Mouse (Mus musculus) embryonic facial prominence, embryonic 11.5 days (tissue): Measurements from ENCODE around the gene Gm6034. TPM values are rescaled to one million over a fixed set of nuclear protein-coding genes. Genes with fewer than 3 reads are reported as not detected.
"Not testable (repeated sequence)": the region's sequence is repeated elsewhere in the genome, so short reads cannot be mapped to it uniquely, and the experiment has no call there.

Experiments
- ATAC-seq: fragments of 200-750 bp; cut with Nextera tagmentation; replicated peaks from 2 replicates; pipeline ENCODE4 v1.8.0; 2017; ENCODE audit warnings: low read depth; ENCODE audit not compliant: insufficient number of reproducible peaks, low FRiP score, low TSS enrichment
- DNase-seq: peaks from one replicate; pipeline ENCODE4 v3.0.0-alpha.2; 2015; ENCODE audit warnings: low spot score
- H3K27ac ChIP-seq: fragments of 300-500 bp; sonication (generic); replicated peaks from 2 replicates; pipeline ENCODE4 v1.5.1; 2014; ENCODE audit warnings: mild to moderate bottlenecking, low read depth, low read length, control low read depth
- H3K27me3 ChIP-seq: fragments of 300-500 bp; sonication (generic); 2 replicates; pipeline ENCODE4 v1.6.1; 2014; ENCODE audit warnings: mild to moderate bottlenecking, low read length, moderate library complexity, mixed read lengths; ENCODE audit not compliant: control insufficient read depth, insufficient read depth
- H3K36me3 ChIP-seq: fragments of 300-500 bp; sonication (generic); replicated peaks from 2 replicates; pipeline ENCODE4 v1.6.1; 2014; ENCODE audit warnings: low read depth, mild to moderate bottlenecking, low read length, moderate library complexity, mixed read lengths; ENCODE audit not compliant: control insufficient read depth, insufficient read depth
- H3K4me1 ChIP-seq: fragments of 300-500 bp; sonication (generic); 2 replicates; pipeline ENCODE4 v1.6.1; 2014; ENCODE audit warnings: low read length, mixed read lengths; ENCODE audit not compliant: control insufficient read depth, insufficient read depth
- H3K4me2 ChIP-seq: fragments of 300-500 bp; sonication (generic); 2 replicates; pipeline ENCODE4 v1.6.1; 2014; ENCODE audit warnings: low read depth, mild to moderate bottlenecking, control low read depth, low read length, moderate library complexity
- H3K4me3 ChIP-seq: fragments of 300-500 bp; sonication (generic); 2 replicates; pipeline ENCODE4 v1.5.1; 2014; ENCODE audit warnings: low read depth, low read length, control low read depth
- H3K9ac ChIP-seq: fragments of 300-500 bp; sonication (generic); replicated peaks from 2 replicates; pipeline ENCODE4 v1.6.1; 2014; ENCODE audit warnings: mild to moderate bottlenecking, control low read depth, low read length
- H3K9me3 ChIP-seq: fragments of 300-500 bp; sonication (generic); replicated peaks from 2 replicates; pipeline ENCODE4 v1.6.1; 2016; ENCODE audit warnings: mild to moderate bottlenecking, low read length, inconsistent platforms, mixed read lengths; ENCODE audit not compliant: control insufficient read depth
- WGBS: fragments of 180-500 bp; shearing (Covaris S2); extraction: QIAGEN DNeasy Blood & Tissue Kit; methylation state at CpG from one replicate; pipeline ENCODE4 v1.1.7; 2014; 5-methylcytosine and 5-hydroxymethylcytosine counted together
- polyA plus RNA-seq: library from polyadenylated mRNA; unstranded; fragments of >200 nt; fragmentation: Nextera tagmentation; extraction: Ambion mirVana; gene quantifications from 2 replicates; pipeline ENCODE4 v1.2.1, GENCODE M21; 2014

Gene Gm6034
- polyA plus RNA-seq, 1 experiment from 2014 or later: not detected

DNA sequence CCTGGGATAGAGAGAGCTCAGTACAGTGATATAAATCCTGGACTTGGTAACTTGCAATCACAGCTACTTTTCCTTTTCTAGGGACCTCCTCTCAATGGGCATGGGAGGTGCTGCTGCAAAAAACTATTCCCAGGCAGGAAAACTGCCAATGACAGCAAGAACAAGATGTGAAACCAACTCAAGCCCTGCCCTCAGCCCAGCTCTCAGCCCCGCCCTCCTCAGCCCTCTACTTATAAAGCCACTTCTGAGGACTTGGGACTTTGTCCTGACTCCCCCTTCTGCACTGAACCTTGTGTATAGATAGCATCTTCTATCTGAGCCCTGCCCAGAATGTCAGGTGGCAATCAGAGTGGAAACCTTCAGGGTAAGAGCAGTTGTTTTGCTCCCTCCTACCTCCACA, 15.6 kb downstream of the Gm6034 start, which contains the start of gene Gm11127:
Gm11127 (minus strand) TSS at position 10 of the 400 bp plus-strand sequence.
- not testable (repeated sequence) for H3K4me2 ChIP-seq, ATAC-seq, H3K36me3 ChIP-seq, H3K4me3 ChIP-seq, H3K27ac ChIP-seq, H3K4me1 ChIP-seq, DNase-seq, H3K9me3 ChIP-seq, H3K27me3 ChIP-seq, H3K9ac ChIP-seq
- 71% methylated on average over 1 of the region's 1 CpGs for WGBS

DNA sequence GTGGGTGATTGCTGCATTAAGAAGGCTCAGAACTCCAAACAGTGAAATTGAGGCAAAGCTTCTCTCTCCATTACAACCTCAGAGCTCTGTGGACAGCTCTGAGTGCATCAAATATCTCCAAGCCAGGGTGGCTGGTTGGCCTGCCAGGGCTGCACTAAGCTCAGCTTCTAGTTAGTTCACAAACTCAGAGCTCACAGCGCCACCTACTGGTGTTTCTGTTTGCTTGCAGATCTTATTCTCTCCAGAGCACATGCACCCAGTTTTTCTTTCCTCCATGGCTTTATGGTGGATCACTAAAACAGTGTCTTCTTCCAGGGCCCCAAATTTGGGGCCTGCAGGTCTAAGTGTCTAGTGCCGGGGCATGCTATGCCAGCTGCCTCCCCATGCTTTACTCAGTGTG, 18.1 kb downstream of the Gm6034 start:
- Histone ChIP-seq H3K9ac (no peak overlapping the region), H3K27me3 (no peaks in the 10 kb centered on the region), H3K4me3 (no peak overlapping the region), H3K36me3 (no peaks in the 10 kb centered on the region), H3K4me1 (no peaks in the 10 kb centered on the region), H3K4me2 (no peak overlapping the region), H3K9me3 (no peaks in the 10 kb centered on the region), H3K27ac (no peak overlapping the region)
- ATAC-seq (no peak), DNase-seq (peak; percentile 86)
- WGBS: 36% methylated on average over 2 of the region's 2 CpGs

DNA sequence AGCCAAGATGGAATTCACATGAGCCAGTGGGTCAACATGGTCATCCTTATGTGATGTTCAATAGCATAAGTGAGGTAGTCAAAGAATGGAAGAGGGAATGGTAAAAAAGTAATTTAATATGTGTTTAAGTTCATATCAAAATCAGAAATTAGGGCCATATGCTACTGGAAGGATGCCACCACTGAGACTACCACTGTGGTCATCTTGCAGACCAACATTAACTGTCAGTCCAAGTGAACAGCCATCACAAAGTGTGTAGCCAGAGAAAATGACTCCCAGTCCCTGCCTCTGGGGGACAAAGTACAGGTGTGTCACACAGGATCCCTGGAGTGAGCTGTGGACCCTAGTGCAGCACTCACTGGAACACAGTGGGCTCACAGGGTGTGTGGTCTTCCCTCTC, 39.1 kb downstream of the Gm6034 start:
- H3K36me3 ChIP-seq, H3K4me2 ChIP-seq, H3K9ac ChIP-seq, H3K27ac ChIP-seq, DNase-seq, H3K4me1 ChIP-seq, H3K9me3 ChIP-seq, ATAC-seq, H3K4me3 ChIP-seq: not testable (repeated sequence)
- H3K27me3 ChIP-seq: peaks cover 12% of the 10 kb centered on the region

DNA sequence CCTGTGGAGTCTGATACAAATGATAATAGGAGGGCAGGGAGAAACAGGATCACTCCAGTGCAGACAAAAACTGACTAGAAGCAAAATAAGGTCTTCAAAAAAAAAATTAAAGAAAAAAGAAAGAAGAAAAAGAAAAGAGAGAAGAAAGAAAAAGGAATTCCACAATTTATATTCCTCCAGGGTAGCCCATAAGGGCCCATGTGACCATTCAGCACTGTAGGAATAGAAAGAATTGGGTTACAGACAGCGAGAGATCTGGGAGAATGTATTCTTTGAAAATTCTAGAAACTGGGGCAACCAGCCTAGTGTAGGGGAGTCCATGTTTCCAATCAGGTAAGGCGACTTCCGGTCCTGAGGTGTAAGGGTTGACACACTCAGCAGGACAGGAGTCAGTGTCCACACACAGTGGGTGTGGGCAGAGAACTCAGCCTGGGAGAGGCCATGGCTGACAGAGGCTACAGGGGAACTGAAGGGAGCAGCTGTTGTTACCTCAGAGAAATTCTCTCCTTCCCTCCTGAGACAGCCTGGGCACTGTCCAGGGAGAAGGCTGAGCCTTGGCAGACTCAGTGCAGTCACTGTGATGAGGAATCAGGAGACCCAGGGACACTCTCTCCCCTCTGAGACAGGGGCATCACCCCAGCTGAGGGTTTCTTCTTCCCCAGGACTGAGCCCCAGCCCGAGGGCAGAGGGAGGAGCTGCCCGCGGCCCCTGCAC, 39.9 kb downstream of the Gm6034 start:
- H3K27ac ChIP-seq, H3K36me3 ChIP-seq, H3K9me3 ChIP-seq, ATAC-seq, H3K9ac ChIP-seq, DNase-seq, H3K4me1 ChIP-seq: not testable (repeated sequence)
- Histone ChIP-seq H3K27me3 (peaks cover 12% of the 10 kb centered on the region), H3K4me2 (peak overlapping the region; percentile 66), H3K4me3 (peak overlapping the region; percentile 38)
- WGBS: 48% methylated on average over 3 of the region's 6 CpGs

DNA sequence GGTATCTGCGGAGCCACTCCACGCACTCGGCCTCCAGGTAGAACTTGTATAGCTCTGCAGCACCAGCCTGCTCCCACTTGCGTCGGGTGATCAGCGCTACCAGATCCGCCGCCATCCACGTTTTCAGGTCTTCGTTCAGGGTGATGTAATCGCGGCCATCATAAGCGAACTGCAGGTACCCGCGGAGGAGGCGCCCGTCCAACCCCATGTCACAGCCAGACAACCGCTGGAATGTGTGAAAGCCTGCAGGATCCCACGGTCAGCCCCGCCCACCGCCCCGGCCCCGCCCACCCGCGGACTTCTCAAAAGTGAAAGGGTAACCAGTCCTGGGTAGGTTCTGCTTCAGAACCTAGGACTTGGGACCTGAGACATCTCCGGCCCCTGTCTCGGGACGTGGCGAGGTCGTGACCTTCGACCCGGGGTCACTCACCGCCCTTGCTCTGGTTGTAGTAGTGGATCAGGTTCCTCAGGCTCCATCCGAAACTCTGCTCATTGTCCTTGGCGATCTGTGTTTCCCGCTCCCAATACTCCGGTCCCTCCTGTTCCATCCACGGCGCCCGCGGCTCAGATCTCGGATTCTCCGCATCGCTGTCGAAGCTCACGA, 40.6 kb downstream of the Gm6034 start:
- WGBS: under 1% methylated on average over 46 of the region's 46 CpGs
- H3K27me3 ChIP-seq: peaks cover 12% of the 10 kb centered on the region
- H3K27ac ChIP-seq: no peak overlapping the region
- H3K4me2 ChIP-seq: peak overlapping the region; percentile 66
- peak; percentile 68 for ATAC-seq
- peak; percentile 65 for DNase-seq
- peak overlapping the region; percentile 52 for H3K9ac ChIP-seq
- H3K9me3 ChIP-seq: no peaks in the 10 kb centered on the region
- H3K4me1 ChIP-seq: no peaks in the 10 kb centered on the region
- H3K36me3 ChIP-seq: no peaks in the 10 kb centered on the region
- peak overlapping the region; percentile 38 for H3K4me3 ChIP-seq

DNA sequence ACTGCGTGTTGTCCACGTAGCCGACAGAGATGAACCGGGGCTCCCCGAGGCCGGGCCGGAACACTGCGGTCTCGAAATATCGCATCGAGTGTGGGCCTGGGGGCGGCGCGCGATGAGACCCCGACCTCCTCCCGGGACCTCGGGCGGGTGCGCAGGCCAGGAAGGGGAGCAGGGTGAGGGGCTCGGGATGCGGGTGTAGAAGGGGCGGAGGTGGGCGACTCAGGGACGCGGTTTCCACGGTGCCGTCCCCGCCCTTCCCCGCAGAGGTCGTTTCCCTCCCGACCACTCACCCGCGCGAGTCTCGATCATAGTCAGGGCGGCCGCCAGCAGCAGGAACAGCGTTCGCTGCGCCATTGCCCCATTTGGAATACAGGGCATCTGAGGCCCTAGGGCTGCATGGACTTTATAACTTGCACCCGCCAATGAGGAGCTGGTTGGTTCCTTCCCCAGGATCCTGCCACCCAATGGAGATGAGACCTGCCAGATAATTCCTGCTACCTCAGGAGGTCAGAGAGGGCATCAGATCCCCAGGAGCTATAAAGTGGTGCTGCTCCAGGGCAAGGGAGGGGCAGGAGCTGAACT, 41.2 kb downstream of the Gm6034 start:
- no peaks in the 10 kb centered on the region for H3K4me1 ChIP-seq
- H3K9me3 ChIP-seq: no peaks in the 10 kb centered on the region
- H3K36me3 ChIP-seq: no peaks in the 10 kb centered on the region
- DNase-seq: no peak
- peak overlapping the region; percentile 52 for H3K9ac ChIP-seq
- ATAC-seq: peak; percentile 41
- peaks cover 12% of the 10 kb centered on the region for H3K27me3 ChIP-seq
- peak overlapping the region; percentile 66 for H3K4me2 ChIP-seq
- H3K4me3 ChIP-seq: peak overlapping the region; percentile 38
- WGBS: under 1% methylated on average over 41 of the region's 42 CpGs
- no peak overlapping the region for H3K27ac ChIP-seq

DNA sequence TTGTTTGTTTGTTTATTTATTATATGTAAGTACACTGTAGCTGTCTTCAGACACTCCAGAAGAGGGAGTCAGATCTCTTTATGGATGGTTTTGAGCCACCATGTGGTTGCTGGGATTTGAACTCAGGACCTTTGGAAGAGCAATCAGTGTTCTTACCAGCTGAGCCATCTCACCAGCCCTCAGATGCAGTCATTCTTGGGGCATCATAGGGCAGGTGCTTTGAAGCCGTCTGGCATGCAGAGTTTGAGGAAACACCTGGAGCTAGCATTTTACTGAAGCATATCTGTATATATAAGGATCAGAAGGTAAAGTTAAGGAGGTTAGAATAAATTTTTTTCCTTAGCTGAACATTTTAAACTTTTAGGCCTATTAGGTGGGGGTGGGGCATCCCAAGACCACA, 43.2 kb downstream of the Gm6034 start:
- not testable (repeated sequence) for H3K4me2 ChIP-seq, H3K9me3 ChIP-seq, H3K4me1 ChIP-seq, H3K9ac ChIP-seq, DNase-seq, ATAC-seq, H3K36me3 ChIP-seq, H3K27ac ChIP-seq, H3K4me3 ChIP-seq
- WGBS: 75% methylated on average over 1 of the region's 1 CpGs
- H3K27me3 ChIP-seq: peaks cover 12% of the 10 kb centered on the region

DNA sequence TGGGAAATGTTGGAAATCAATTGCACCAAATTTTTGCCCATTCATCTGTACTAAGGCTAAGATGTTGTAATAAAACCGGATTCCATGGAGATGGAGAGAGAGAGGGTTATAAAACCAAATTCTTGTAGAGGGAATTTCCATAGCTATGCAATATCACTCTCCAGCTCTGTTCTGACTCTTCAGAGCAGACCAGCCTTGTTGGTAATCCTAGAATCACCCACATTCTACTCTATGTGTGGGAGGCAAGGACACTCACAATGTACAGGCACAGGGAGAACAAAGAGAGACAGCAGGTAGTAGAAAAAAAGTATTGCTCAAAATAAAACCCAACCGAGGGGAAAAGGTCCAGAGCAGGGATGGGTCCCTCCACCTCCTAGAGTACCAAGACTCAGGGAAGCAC, 49.2 kb downstream of the Gm6034 start:
- H3K4me2 ChIP-seq, DNase-seq, ATAC-seq, H3K27me3 ChIP-seq, H3K4me1 ChIP-seq, H3K9me3 ChIP-seq, H3K36me3 ChIP-seq, H3K9ac ChIP-seq, H3K4me3 ChIP-seq, H3K27ac ChIP-seq: not testable (repeated sequence)
- no CpG with 5 or more reads among the region's 2 CpGs for WGBS
